ENCODE assay signal across 7 mouse cellular contexts in genomic region chr6:73222841-73223526, GRCm38 (mm10). TPM values are rescaled to one million over a fixed set of nuclear protein-coding genes. Genes with fewer than 3 reads are reported as not detected.
DNase-seq lines count a peak whose midpoint lies in the region; ATAC-seq lines count a peak whose summit lies in the region.

No protein-coding gene starts in this region.

- no peaks in the 10 kb centered on the region for H3K36me3 ChIP-seq in embryonic facial prominence, embryonic 11.5 days (replicated peaks; ENCODE audit: control insufficient read depth, insufficient read depth, low read depth, low read length)
- no peaks in the 10 kb centered on the region for H3K36me3 ChIP-seq in heart, embryonic 13.5 days
- no peaks in the 10 kb centered on the region for H3K36me3 ChIP-seq in kidney, embryonic 16.5 days (ENCODE audit: insufficient read depth, low read length)
- no peaks in the 10 kb centered on the region for H3K36me3 ChIP-seq in liver, embryonic 13.5 days
- H3K36me3 ChIP-seq in neural tube, embryonic 14.5 days (ENCODE audit: control insufficient read depth, insufficient read depth, low read length), result no peaks in the 10 kb centered on the region

- no peaks in the 10 kb centered on the region for H3K4me1 ChIP-seq in embryonic facial prominence, embryonic 11.5 days (ENCODE audit: control insufficient read depth, insufficient read depth, low read length)
- peaks cover 16% of the 10 kb centered on the region for H3K4me1 ChIP-seq in heart, embryonic 13.5 days
- peaks cover 14% of the 10 kb centered on the region for H3K4me1 ChIP-seq in kidney, embryonic 16.5 days (ENCODE audit: insufficient read depth, low read length)
- peaks cover 5% of the 10 kb centered on the region; the same call in 1 of the 2 replicates for H3K4me1 ChIP-seq in liver, embryonic 13.5 days (replicated peaks)
- peaks cover 3% of the 10 kb centered on the region; the same call in 1 of the 2 replicates for H3K4me1 ChIP-seq in neural tube, embryonic 14.5 days (ENCODE audit: control insufficient read depth, insufficient read depth, low read length)

- ATAC-seq in embryonic facial prominence, embryonic 11.5 days (replicated peaks; ENCODE audit: insufficient number of reproducible peaks, low FRiP score, low TSS enrichment, low read depth), result 0 out of 2 replicates have a peak, but pooled peaks have one; percentile 20
- peak; percentile 60 for ATAC-seq in heart, embryonic 13.5 days (ENCODE audit: extremely low read depth, insufficient number of reproducible peaks, low FRiP score, low TSS enrichment)
- peak; percentile 72 for ATAC-seq in kidney, embryonic 16.5 days (ENCODE audit: low FRiP score, low TSS enrichment)
- 0 out of 2 replicates have a peak, but pooled peaks have one; percentile 25 for ATAC-seq in liver, embryonic 13.5 days (ENCODE audit: low read depth)
- no peak for ATAC-seq in neural tube, embryonic 14.5 days (ENCODE audit: low read depth)

- H3K27me3 ChIP-seq in embryonic facial prominence, embryonic 11.5 days (ENCODE audit: control insufficient read depth, insufficient read depth, low read length), result no peaks in the 10 kb centered on the region
- H3K27me3 ChIP-seq in heart, embryonic 13.5 days (replicated peaks), result no peaks in the 10 kb centered on the region
- H3K27me3 ChIP-seq in kidney, embryonic 16.5 days (ENCODE audit: insufficient read depth, low read length), result no peaks in the 10 kb centered on the region
- no peaks in the 10 kb centered on the region for H3K27me3 ChIP-seq in liver, embryonic 13.5 days
- no peaks in the 10 kb centered on the region for H3K27me3 ChIP-seq in neural tube, embryonic 14.5 days (ENCODE audit: control insufficient read depth, insufficient read depth, low read length)

- no peaks in the 10 kb centered on the region for H3K9me3 ChIP-seq in embryonic facial prominence, embryonic 11.5 days (replicated peaks; ENCODE audit: control insufficient read depth, low read length)
- H3K9me3 ChIP-seq in heart, embryonic 13.5 days, result no peaks in the 10 kb centered on the region
- H3K9me3 ChIP-seq in kidney, embryonic 16.5 days (ENCODE audit: low read length), result no peaks in the 10 kb centered on the region
- no peaks in the 10 kb centered on the region for H3K9me3 ChIP-seq in liver, embryonic 13.5 days (replicated peaks)
- H3K9me3 ChIP-seq in neural tube, embryonic 14.5 days (ENCODE audit: control insufficient read depth, low read length), result no peaks in the 10 kb centered on the region

- peak overlapping the region; percentile 13; the same call in 1 of the 2 replicates for H3K4me2 ChIP-seq in embryonic facial prominence, embryonic 11.5 days (ENCODE audit: low read depth, low read length)
- H3K4me2 ChIP-seq in heart, embryonic 13.5 days, result peak overlapping the region; percentile 62
- H3K4me2 ChIP-seq in kidney, embryonic 16.5 days (replicated peaks; ENCODE audit: low read depth, low read length), result peak overlapping the region; percentile 45
- no peak overlapping the region for H3K4me2 ChIP-seq in liver, embryonic 13.5 days
- 0 out of 2 replicates have a peak overlapping the region, but pooled peaks have one; percentile 19 for H3K4me2 ChIP-seq in neural tube, embryonic 14.5 days (ENCODE audit: low read depth, low read length)

- no peak overlapping the region for H3K4me3 ChIP-seq in embryonic facial prominence, embryonic 11.5 days (ENCODE audit: low read depth, low read length)
- H3K4me3 ChIP-seq in heart, embryonic 13.5 days, result peak overlapping the region; percentile 33
- peak overlapping the region; percentile 23 for H3K4me3 ChIP-seq in kidney, embryonic 16.5 days (ENCODE audit: low read length)
- no peak overlapping the region for H3K4me3 ChIP-seq in liver, embryonic 13.5 days (replicated peaks)
- no peak overlapping the region for H3K4me3 ChIP-seq in neural tube, embryonic 14.5 days (ENCODE audit: low read depth, low read length)

- no peak overlapping the region for H3K27ac ChIP-seq in embryonic facial prominence, embryonic 11.5 days (replicated peaks; ENCODE audit: low read depth, low read length)
- H3K27ac ChIP-seq in heart, embryonic 13.5 days (replicated peaks), result peak overlapping the region; percentile 90
- H3K27ac ChIP-seq in kidney, embryonic 16.5 days (ENCODE audit: low read length), result peak overlapping the region; percentile 84
- no peak overlapping the region for H3K27ac ChIP-seq in liver, embryonic 13.5 days
- no peak overlapping the region for H3K27ac ChIP-seq in neural tube, embryonic 14.5 days (ENCODE audit: low read depth, low read length)

- H3K9ac ChIP-seq in embryonic facial prominence, embryonic 11.5 days (replicated peaks; ENCODE audit: low read length), result no peak overlapping the region
- peak overlapping the region; percentile 65 for H3K9ac ChIP-seq in heart, embryonic 13.5 days
- H3K9ac ChIP-seq in kidney, embryonic 16.5 days (replicated peaks; ENCODE audit: low read length), result 0 out of 2 replicates have a peak overlapping the region, but pooled peaks have one; percentile 26
- no peak overlapping the region for H3K9ac ChIP-seq in liver, embryonic 13.5 days
- H3K9ac ChIP-seq in neural tube, embryonic 14.5 days (replicated peaks; ENCODE audit: low read depth, low read length), result no peak overlapping the region

- 4% methylated on average over 8 of the region's 10 CpGs for WGBS in embryonic facial prominence, embryonic 11.5 days
- 1% methylated on average over 8 of the region's 10 CpGs for WGBS in heart, embryonic 13.5 days
- WGBS in kidney, embryonic 16.5 days, result 1% methylated on average over 8 of the region's 10 CpGs
- 45% methylated on average over 10 of the region's 10 CpGs for WGBS in liver, embryonic 13.5 days (ENCODE audit: insufficient replicate concordance)
- WGBS in neural tube, embryonic 14.5 days, result 22% methylated on average over 10 of the region's 10 CpGs

- peak; percentile 59 for DNase-seq in brain, adult 2 months (ENCODE audit: low read depth, low spot score)
- peak; percentile 67 for DNase-seq in embryonic facial prominence, embryonic 11.5 days (ENCODE audit: low spot score)
- no peak for DNase-seq in liver, embryonic 13.5 days
- peak; percentile 81 for DNase-seq in yolk sac, embryonic 10.5 days (ENCODE audit: low spot score)

RNA-seq across cellular contexts. Expression of gene Dnah6, which starts 1.5 kb away (rescaled TPM):
- polyA plus RNA-seq in embryonic facial prominence, embryonic 11.5 days (2014; fragmentation: Nextera tagmentation; extraction: Ambion mirVana), result 0.04 TPM in 2 replicates
- polyA plus RNA-seq in heart, embryonic 13.5 days (2015; fragmentation: Nextera tagmentation; extraction: Ambion mirVana), result 0.08 TPM in 2 replicates
- 0.06 and 0.09 TPM in 2 replicates for polyA plus RNA-seq in kidney, embryonic 16.5 days (2015; fragmentation: Nextera tagmentation; extraction: Ambion mirVana)
- polyA plus RNA-seq in liver, embryonic 13.5 days (2015; fragmentation: Nextera tagmentation; extraction: Ambion mirVana), result 0.01 TPM in 2 replicates
- polyA plus RNA-seq in neural tube, embryonic 14.5 days (2014; fragmentation: Nextera tagmentation; extraction: Ambion mirVana), result 0.20 and 0.22 TPM in 2 replicates

RNA-seq across cellular contexts. Expression of gene Suclg1, which starts 25.2 kb away (rescaled TPM):
- polyA plus RNA-seq in embryonic facial prominence, embryonic 11.5 days (2014; fragmentation: Nextera tagmentation; extraction: Ambion mirVana), result 177 and 194 TPM in 2 replicates
- 250 and 271 TPM in 2 replicates for polyA plus RNA-seq in heart, embryonic 13.5 days (2015; fragmentation: Nextera tagmentation; extraction: Ambion mirVana)
- 230 and 251 TPM in 2 replicates for polyA plus RNA-seq in kidney, embryonic 16.5 days (2015; fragmentation: Nextera tagmentation; extraction: Ambion mirVana)
- 131 and 141 TPM in 2 replicates for polyA plus RNA-seq in liver, embryonic 13.5 days (2015; fragmentation: Nextera tagmentation; extraction: Ambion mirVana)
- polyA plus RNA-seq in neural tube, embryonic 14.5 days (2014; fragmentation: Nextera tagmentation; extraction: Ambion mirVana), result 132 and 139 TPM in 2 replicates

Comparison
In these comparisons a context has a peak if more than half of its experiments do, and no peak if none do; other contexts are left out.
1. H3K27ac ChIP-seq: peak in heart, embryonic 13.5 days (single experiment) and kidney, embryonic 16.5 days (single experiment); none in embryonic facial prominence, embryonic 11.5 days (single experiment), liver, embryonic 13.5 days (single experiment) and neural tube, embryonic 14.5 days (single experiment).
2. H3K4me3 ChIP-seq: peak in heart, embryonic 13.5 days (single experiment) and kidney, embryonic 16.5 days (single experiment); none in embryonic facial prominence, embryonic 11.5 days (single experiment), liver, embryonic 13.5 days (single experiment) and neural tube, embryonic 14.5 days (single experiment).
3. H3K9ac ChIP-seq: peak in heart, embryonic 13.5 days (single experiment) and kidney, embryonic 16.5 days (single experiment); none in embryonic facial prominence, embryonic 11.5 days (single experiment), liver, embryonic 13.5 days (single experiment) and neural tube, embryonic 14.5 days (single experiment).